Mouse (Mus musculus): ENCODE data around the gene Ppil4.

- TF ChIP-seq POLR2A (IDR thresholded peaks at IDR 0.05; ENCODE audit: control insufficient read depth, extremely low read depth, insufficient read depth, low read length, poor library complexity) (no peak), CTCF (IDR thresholded peaks at IDR 0.05; ENCODE audit: borderline replicate concordance, control insufficient read depth, extremely low read depth, insufficient read depth, low read length, poor library complexity) (no peak)
Observed at GRCm38 (mm10) chr10:7801258-7801657, 8.6 kb downstream of the Ppil4 start.
